Mouse (Mus musculus) activated CD4-positive, CD25-positive, alpha-beta regulatory T cell, adult 9 weeks (primary cell): Measurements from ENCODE around the gene Trim30d. TPM values are rescaled to one million over a fixed set of nuclear protein-coding genes. Genes with fewer than 3 reads are reported as not detected.

Source experiments
- polyA plus RNA-seq: library from polyadenylated mRNA; unstranded; fragments of 100-300 nt; shearing (Covaris generic); gene quantifications from one replicate; pipeline ENCODE4 v1.2.1, GENCODE M21; 2017

The Trim30d gene
- 30.9 TPM for polyA plus RNA-seq

GRCm38 (mm10) chr7:104507421-104508065 is at the start of gene Trim30d:
TSS of gene Trim30d (minus strand) at chr7:104507849.

GRCm38 (mm10) chr7:104549833-104550232 is 42.2 kb upstream of the Trim30d start, which contains the start of gene Olfr651:
TSS of gene Olfr651 (plus strand) at chr7:104550133.

GRCm38 (mm10) chr7:104465065-104465744 is 42.4 kb downstream of the Trim30d start, which contains the start of gene Trim30a:
TSS of gene Trim30a (minus strand) at chr7:104465193.

Other genes with a start within 250 kb of the Trim30d start
- 34.7 TPM for gene Trim5, start 219.8 kb downstream of the Trim30d start, polyA plus RNA-seq
- gene Trim12a, start 192.4 kb downstream of the Trim30d start, polyA plus RNA-seq: 143 TPM
- gene Trim34b, start 178.4 kb downstream of the Trim30d start, polyA plus RNA-seq: 1.1 TPM
- 27.4 TPM for gene Trim12c, start 154.5 kb downstream of the Trim30d start, polyA plus RNA-seq
- 1.3 TPM for gene Trim30b, start 138.0 kb downstream of the Trim30d start, polyA plus RNA-seq
- gene Trim30c, start 107.0 kb downstream of the Trim30d start, polyA plus RNA-seq: 2.7 TPM
- gene Trim30a, start 42.7 kb downstream of the Trim30d start, polyA plus RNA-seq: 76.5 TPM
- not detected for gene Olfr651, start 42.3 kb upstream of the Trim30d start, polyA plus RNA-seq
- gene Olfr652, start 53.1 kb upstream of the Trim30d start, polyA plus RNA-seq: not detected
- not detected for gene Olfr653, start 69.5 kb upstream of the Trim30d start, polyA plus RNA-seq
- not detected for gene Olfr654, start 79.2 kb upstream of the Trim30d start, polyA plus RNA-seq
- not detected for gene Olfr655, start 93.9 kb upstream of the Trim30d start, polyA plus RNA-seq
- not detected for gene Olfr656, start 106.1 kb upstream of the Trim30d start, polyA plus RNA-seq
- gene Olfr657, start 116.9 kb upstream of the Trim30d start, polyA plus RNA-seq: not detected
- not detected for gene Olfr658, start 139.5 kb upstream of the Trim30d start, polyA plus RNA-seq
- not detected for gene Olfr659, start 158.9 kb upstream of the Trim30d start, polyA plus RNA-seq
- gene Olfr661, start 178.7 kb upstream of the Trim30d start, polyA plus RNA-seq: not detected